Comparison of ENCODE assay signal across 10 mouse cellular contexts in genomic region chr2:132292083-132292482, GRCm38 (mm10). TPM values are rescaled to one million over a fixed set of nuclear protein-coding genes. Genes with fewer than 3 reads are reported as not detected.
A peak's percentile ranks its signal among the peaks of the same experiment; 100 is the strongest.
DNase-seq lines count a peak whose midpoint lies in the region; ATAC-seq and TF ChIP-seq lines count a peak whose summit lies in the region.
"Had no signal": no experiment of that assay in that cellular context is flagged by ENCODE, and none has a peak within 500 bp of the region (broad histone marks: within the 10 kb centered on the region; RNA-seq: fewer than 3 reads in every experiment).

No protein-coding gene starts in this region.

- no peak overlapping the region for H3K4me2 ChIP-seq in kidney, embryonic 16.5 days (replicated peaks; ENCODE audit: low read depth, low read length)
- no peak overlapping the region for H3K4me2 ChIP-seq in hindbrain, embryonic 14.5 days (replicated peaks)
- H3K4me2 ChIP-seq: lung, embryonic 14.5 days had no signal

- H3K27me3 ChIP-seq in kidney, embryonic 16.5 days (ENCODE audit: insufficient read depth, low read length), result no peaks in the 10 kb centered on the region
- no peaks in the 10 kb centered on the region for H3K27me3 ChIP-seq in hindbrain, embryonic 14.5 days (ENCODE audit: control insufficient read depth, insufficient read depth, low read length)
- H3K27me3 ChIP-seq: Patski had no signal

- TF ChIP-seq POLR2A in brain, embryonic 14.5 days (IDR thresholded peaks at IDR 0.05; ENCODE audit: borderline replicate concordance, extremely low read depth, insufficient read depth, insufficient read length, poor library complexity, severe bottlenecking), result no peak

- H3K4me3 ChIP-seq in kidney, embryonic 16.5 days (ENCODE audit: low read length), result no peak overlapping the region
- no peak overlapping the region for H3K4me3 ChIP-seq in hindbrain, embryonic 14.5 days (replicated peaks; ENCODE audit: low read length)

- no peak for ATAC-seq in kidney, embryonic 16.5 days (ENCODE audit: low FRiP score, low TSS enrichment)
- no peak for ATAC-seq in hindbrain, embryonic 14.5 days (ENCODE audit: low FRiP score)
- ATAC-seq: Patski had no signal

- 56% methylated on average over 4 of the region's 4 CpGs for whole genome bisulfite sequencing in kidney, embryonic 16.5 days
- 25% methylated on average over 4 of the region's 4 CpGs for WGBS in hindbrain, embryonic 14.5 days

- no peak overlapping the region for H3K27ac ChIP-seq in kidney, embryonic 16.5 days (ENCODE audit: low read length)
- H3K27ac ChIP-seq in hindbrain, embryonic 14.5 days, result no peak overlapping the region

- 0 out of 2 replicates have a peak, but pooled peaks cover 4% of the 10 kb centered on the region for H3K4me1 ChIP-seq in kidney, embryonic 16.5 days (ENCODE audit: insufficient read depth, low read length)
- H3K4me1 ChIP-seq in hindbrain, embryonic 14.5 days (replicated peaks; ENCODE audit: control insufficient read depth, insufficient read depth, low read length), result 0 out of 2 replicates have a peak, but pooled peaks cover 8% of the 10 kb centered on the region

- peak; percentile 33 for DNase-seq in kidney, postnatal 14 days
- peak; percentile 61 for DNase-seq in brain, embryonic 14.5 days (ENCODE audit: low read depth)
- DNase-seq in heart, adult 18-20 months, result peak; percentile 75 to 82
- DNase-seq in left cerebral cortex, adult 9 months (ENCODE audit: low spot score in 2 of 2), result peak; percentile 56 to 64
- DNase-seq in kidney, postnatal 25 days, result no peak
- DNase-seq in thymus, postnatal 14 days, result no peak
- no peak for DNase-seq in hindbrain, embryonic 14.5 days (ENCODE audit: low spot score)
- DNase-seq: lung, embryonic 14.5 days had no signal

- TF ChIP-seq CTCF in brain, embryonic 14.5 days (IDR thresholded peaks at IDR 0.05; ENCODE audit: borderline replicate concordance, extremely low read depth, insufficient read depth, insufficient read length), result no peak

- H3K36me3 ChIP-seq in kidney, embryonic 16.5 days (ENCODE audit: insufficient read depth, low read length), result peaks cover 17% of the 10 kb centered on the region
- H3K36me3 ChIP-seq in hindbrain, embryonic 14.5 days (replicated peaks; ENCODE audit: control insufficient read depth, insufficient read depth), result peaks cover 35% of the 10 kb centered on the region

- H3K9ac ChIP-seq in kidney, embryonic 16.5 days (replicated peaks; ENCODE audit: low read length), result no peak overlapping the region
- no peak overlapping the region for H3K9ac ChIP-seq in hindbrain, embryonic 14.5 days
- H3K9ac ChIP-seq: lung, embryonic 14.5 days had no signal

- peaks cover 1% of the 10 kb centered on the region; the same call in 1 of the 2 replicates for H3K9me3 ChIP-seq in kidney, embryonic 16.5 days (ENCODE audit: low read length)
- peaks cover under 1% of the 10 kb centered on the region; the same call in 1 of the 2 replicates for H3K9me3 ChIP-seq in hindbrain, embryonic 14.5 days (ENCODE audit: control insufficient read depth, low read length)

RNA-seq across cellular contexts. Expression of gene Cds2, which starts 29.1 kb away (rescaled TPM):
- 26.6 and 28.1 TPM in 2 replicates for polyA plus RNA-seq in kidney, embryonic 16.5 days (2015; fragmentation: Nextera tagmentation; extraction: Ambion mirVana)
- polyA plus RNA-seq in brain, embryonic 14.5 days (2012; rRNA removed), result 39.5 and 59.5 TPM in 2 replicates
- 10 to 100 TPM; 81.6 to 88.8 TPM for total RNA-seq in heart, adult 18-20 months (2021)
- polyA plus RNA-seq in hindbrain, embryonic 14.5 days (2014; fragmentation: Nextera tagmentation; extraction: Ambion mirVana), result 57.2 and 59.9 TPM in 2 replicates

RNA-seq across cellular contexts. Expression of gene Pcna, which starts 39.0 kb away (rescaled TPM):
- polyA plus RNA-seq in kidney, embryonic 16.5 days (2015; fragmentation: Nextera tagmentation; extraction: Ambion mirVana), result 248 and 265 TPM in 2 replicates
- polyA plus RNA-seq in brain, embryonic 14.5 days (2012; rRNA removed), result 158 and 255 TPM in 2 replicates
- 10 to 100 TPM; 40.6 to 41.8 TPM for total RNA-seq in heart, adult 18-20 months (2021)
- polyA plus RNA-seq in hindbrain, embryonic 14.5 days (2014; fragmentation: Nextera tagmentation; extraction: Ambion mirVana), result 111 and 120 TPM in 2 replicates

RNA-seq across cellular contexts. Expression of gene Tmem230, which starts 44.5 kb away (rescaled TPM):
- 49.8 and 50.1 TPM in 2 replicates for polyA plus RNA-seq in kidney, embryonic 16.5 days (2015; fragmentation: Nextera tagmentation; extraction: Ambion mirVana)
- polyA plus RNA-seq in brain, embryonic 14.5 days (2012; rRNA removed), result 56.9 and 77.4 TPM in 2 replicates
- 10 to 100 TPM; 24.7 to 26.9 TPM for total RNA-seq in heart, adult 18-20 months (2021)
- 47.1 and 48.8 TPM in 2 replicates for polyA plus RNA-seq in hindbrain, embryonic 14.5 days (2014; fragmentation: Nextera tagmentation; extraction: Ambion mirVana)

Comparison
In these comparisons a context has a peak if more than half of its experiments do, and no peak if none do; other contexts are left out.
1. DNase-seq: peak in kidney, postnatal 14 days (single experiment), brain, embryonic 14.5 days (single experiment), heart, adult 18-20 months (2 of 2) and left cerebral cortex, adult 9 months (2 of 2); none in kidney, postnatal 25 days (0 of 2), thymus, postnatal 14 days (single experiment) and hindbrain, embryonic 14.5 days (single experiment).